Mouse (Mus musculus) liver, adult 2 months (tissue): ENCODE data around the gene Shroom3.

Experiments used
- CTCF ChIP-seq: fragments of 200-500 bp; IDR thresholded peaks from 2 replicates; pipeline ENCODE4 v1.5.1; 2011; ENCODE audit warnings: low read depth, low read length, control low read depth
- POLR2A ChIP-seq: fragments of 200-500 bp; IDR thresholded peaks from 2 replicates; pipeline ENCODE4 v1.6.1; 2011; ENCODE audit warnings: low read length, control low read depth; ENCODE audit not compliant: insufficient read depth; ENCODE audit errors: extremely low read depth

DNA sequence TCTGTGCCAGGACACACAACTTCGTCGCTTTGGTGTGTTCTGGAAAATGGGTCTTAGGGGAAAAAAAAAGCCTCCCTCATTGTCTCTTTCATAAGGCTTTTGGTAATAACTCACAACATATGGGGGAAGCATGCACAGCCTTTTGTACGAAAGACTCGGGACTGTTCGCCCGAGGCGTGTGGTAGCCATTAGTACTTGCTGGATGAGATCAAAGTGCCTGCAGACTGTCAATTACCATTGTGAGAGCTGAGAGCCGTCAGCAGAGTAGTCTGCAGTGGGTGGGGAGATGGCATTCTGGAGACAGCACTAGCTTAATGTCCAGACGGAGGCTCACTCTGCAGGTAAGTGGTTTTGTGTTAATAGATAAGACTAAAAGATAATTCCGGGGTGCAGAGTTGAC is 232.2 kb downstream of the Shroom3 start:
- no peak for TF ChIP-seq POLR2A
- TF ChIP-seq CTCF, result no peak
